ENCODE assay signal across 8 mouse cellular contexts in genomic region chr11:63923386-63923785, GRCm38 (mm10). TPM values are rescaled to one million over a fixed set of nuclear protein-coding genes. Genes with fewer than 3 reads are reported as not detected.
DNase-seq lines count a peak whose midpoint lies in the region; ATAC-seq and TF ChIP-seq lines count a peak whose summit lies in the region.

No protein-coding gene starts in this region.

- peak overlapping the region; percentile 94 for H3K4me2 ChIP-seq in forebrain, embryonic 13.5 days
- peak overlapping the region; percentile 73 for H3K4me2 ChIP-seq in kidney, postnatal 0 days (ENCODE audit: low read length)

- H3K4me3 ChIP-seq in layer of hippocampus, adult 2 months = peak overlapping the region; percentile 17; the same call in 1 of the 2 replicates
- H3K4me3 ChIP-seq in forebrain, embryonic 13.5 days = peak overlapping the region; percentile 53
- H3K4me3 ChIP-seq in kidney, postnatal 0 days (replicated peaks; ENCODE audit: low read depth, low read length) = peak overlapping the region; percentile 48

- TF ChIP-seq CTCF in layer of hippocampus, adult 2 months (conservative IDR thresholded peaks at IDR 0.05) = no peak
- TF ChIP-seq CTCF in kidney, postnatal 0 days (IDR thresholded peaks at IDR 0.05; ENCODE audit: low read depth) = no peak

- H3K9me3 ChIP-seq in forebrain, embryonic 13.5 days (replicated peaks) = no peaks in the 10 kb centered on the region
- H3K9me3 ChIP-seq in kidney, postnatal 0 days (replicated peaks; ENCODE audit: low read length) = no peaks in the 10 kb centered on the region

- H3K4me1 ChIP-seq in forebrain, embryonic 13.5 days = peaks cover 53% of the 10 kb centered on the region
- peaks cover 18% of the 10 kb centered on the region; the same call in 1 of the 2 replicates for H3K4me1 ChIP-seq in kidney, postnatal 0 days (replicated peaks; ENCODE audit: insufficient read depth, low read length)

- no peak overlapping the region for H3K27ac ChIP-seq in layer of hippocampus, adult 2 months
- H3K27ac ChIP-seq in forebrain, embryonic 13.5 days = no peak overlapping the region
- 0 out of 2 replicates have a peak overlapping the region, but pooled peaks have one; percentile 36 for H3K27ac ChIP-seq in kidney, postnatal 0 days

- H3K9ac ChIP-seq in forebrain, embryonic 13.5 days = no peak overlapping the region
- peak overlapping the region; percentile 31 for H3K9ac ChIP-seq in kidney, postnatal 0 days (ENCODE audit: low read depth, low read length)

- whole genome bisulfite sequencing in forebrain, embryonic 13.5 days = under 1% methylated on average over 29 of the region's 29 CpGs
- WGBS in kidney, postnatal 0 days = 2% methylated on average over 29 of the region's 29 CpGs

- peaks cover 92% of the 10 kb centered on the region for H3K27me3 ChIP-seq in forebrain, embryonic 13.5 days
- H3K27me3 ChIP-seq in kidney, postnatal 0 days (ENCODE audit: insufficient read depth, low read length) = peaks cover 16% of the 10 kb centered on the region; the same call in 1 of the 2 replicates

- no peak for ATAC-seq in forebrain, embryonic 13.5 days
- ATAC-seq in kidney, postnatal 0 days (replicated peaks; ENCODE audit: low FRiP score, low read depth) = no peak
- ATAC-seq in megakaryocyte progenitor cell, adult 5-6 weeks (replicated peaks; ENCODE audit: poor library complexity) = peak; percentile 23

- H3K36me3 ChIP-seq in forebrain, embryonic 13.5 days (ENCODE audit: poor library complexity, severe bottlenecking) = no peaks in the 10 kb centered on the region
- no peaks in the 10 kb centered on the region for H3K36me3 ChIP-seq in kidney, postnatal 0 days (ENCODE audit: insufficient read depth, low read length)

- no peak for DNase-seq in layer of hippocampus, adult 2 months (ENCODE audit: low spot score in 2 of 2)
- DNase-seq in layer of hippocampus, adult 9-11 months = no peak
- DNase-seq in kidney, postnatal 0 days (ENCODE audit: low spot score) = no peak
- DNase-seq in urinary bladder, postnatal 4 days (ENCODE audit: low spot score in 2 of 2) = no peak
- no peak for DNase-seq in layer of hippocampus, postnatal 36 days
- DNase-seq in layer of hippocampus, adult 8-10 months (ENCODE audit: low spot score in 2 of 2) = no peak

RNA-seq across cellular contexts. Expression of gene Hs3st3b1, which starts 1.3 kb away (rescaled TPM):
- total RNA-seq in layer of hippocampus, adult 2 months (2021) = under 1 TPM; 0.26 to 0.37 TPM
- 2.4 and 3.2 TPM in 2 replicates for polyA plus RNA-seq in forebrain, embryonic 13.5 days (2015; fragmentation: Nextera tagmentation; extraction: Ambion mirVana)
- polyA plus RNA-seq in kidney, postnatal 0 days (2015; fragmentation: Nextera tagmentation; extraction: Ambion mirVana) = 25.7 and 27.1 TPM in 2 replicates
- 0.17 and 0.20 TPM in 2 replicates for total RNA-seq in megakaryocyte progenitor cell, adult 5-6 weeks (2015)
- 0.14 and 0.37 TPM in 2 replicates for total RNA-seq in megakaryocyte progenitor cell, adult 5-6 weeks (2017)
- under 1 TPM; 0.52 to 0.63 TPM for total RNA-seq in layer of hippocampus, postnatal 36 days (2021)
- total RNA-seq in layer of hippocampus, adult 8-10 months (2022) = 1 to 10 TPM in 2 of 4 experiments, under 1 TPM in 2; 0.45 to 1.6 (median 0.90) TPM
